Mouse (Mus musculus) MEL (cell line): Measurements from ENCODE around the gene Alox5ap. TPM values are rescaled to one million over a fixed set of nuclear protein-coding genes. Genes with fewer than 3 reads are reported as not detected.
A peak's percentile ranks its signal among the peaks of the same experiment; 100 is the strongest.

Experiments
- DNase-seq: peaks from one replicate; pipeline ENCODE4 v3.0.0; 2011; ENCODE audit warnings: low read depth, low spot score
- H3K27ac ChIP-seq: 2 replicates; pipeline ENCODE4 v1.5.1; 2012; ENCODE audit warnings: low read depth, mild to moderate bottlenecking, control low read depth, low read length, moderate library complexity; ENCODE audit not compliant: control insufficient read depth
- H3K27me3 ChIP-seq, 2 experiments: fragments of 150-350 bp in 1 of 2; sonication (generic) in 1 of 2; 2 replicates each; pipeline ENCODE4 v1.6.1; 2012; ENCODE audit warnings: low read length in 2 of 2, mild to moderate bottlenecking in 2 of 2, improper control_type of control experiment in 1 of 2, moderate library complexity in 1 of 2; ENCODE audit not compliant: insufficient read depth in 2 of 2, control insufficient read depth in 1 of 2
- H3K36me3 ChIP-seq, 2 experiments: 2 replicates each; pipeline ENCODE4 v1.6.1; 2012 to 2014; ENCODE audit warnings: low read length in 2 of 2, improper control_type of control experiment in 1 of 2, inconsistent platforms in 1 of 2, mild to moderate bottlenecking in 1 of 2; ENCODE audit not compliant: insufficient read depth in 2 of 2, control insufficient read depth in 1 of 2
- H3K4me1 ChIP-seq, 2 experiments: fragments of 150-350 bp in 1 of 2; sonication (generic) in 1 of 2; 2 replicates each; pipeline ENCODE4 v1.6.1; 2012; ENCODE audit warnings: low read length in 2 of 2, improper control_type of control experiment in 1 of 2, mild to moderate bottlenecking in 1 of 2; ENCODE audit not compliant: insufficient read depth in 2 of 2, control insufficient read depth in 1 of 2
- H3K4me3 ChIP-seq, 2 experiments: fragments of 150-350 bp in 1 of 2; sonication (generic) in 1 of 2; 2 replicates each; pipeline ENCODE4 v1.5.1; 2012; ENCODE audit warnings: low read depth in 2 of 2, low read length in 2 of 2, mild to moderate bottlenecking in 2 of 2, moderate library complexity in 2 of 2, control low read depth in 1 of 2, improper control_type of control experiment in 1 of 2; ENCODE audit not compliant: control insufficient read depth in 1 of 2, insufficient read depth in 1 of 2
- H3K79me2 ChIP-seq: 2 replicates; pipeline ENCODE4 v1.6.1; 2012; ENCODE audit warnings: mild to moderate bottlenecking, low read length, moderate library complexity; ENCODE audit not compliant: control insufficient read depth, poor library complexity, insufficient read depth
- H3K9ac ChIP-seq: 2 replicates; pipeline ENCODE4 v1.6.1; 2012; ENCODE audit warnings: low read depth, mild to moderate bottlenecking, control low read depth, low read length, moderate library complexity; ENCODE audit not compliant: control insufficient read depth, poor library complexity, severe bottlenecking
- H3K9me3 ChIP-seq: fragments of 150-350 bp; sonication (generic); replicated peaks from 2 replicates; pipeline ENCODE4 v1.6.1; 2012; ENCODE audit warnings: mild to moderate bottlenecking, low read length, improper control_type of control experiment, moderate library complexity; ENCODE audit not compliant: insufficient read depth
- BHLHE40 ChIP-seq: IDR thresholded peaks from 2 replicates; pipeline ENCODE4 v1.6.1; 2012; ENCODE audit warnings: low read depth, mild to moderate bottlenecking, inconsistent platforms, low read length, improper control_type of control experiment, borderline replicate concordance
- CHD2 ChIP-seq: IDR thresholded peaks from 2 replicates; pipeline ENCODE4 v1.6.1; 2011; ENCODE audit warnings: low read length, improper control_type of control experiment
- CTCF ChIP-seq, 3 experiments: IDR thresholded peaks in 2 of 3; conservative IDR thresholded peaks in 1 of 3; 2 replicates each; pipeline ENCODE4 v1.5.1; 2011 to 2012; ENCODE audit warnings: low read length in 3 of 3, low read depth in 2 of 3, mild to moderate bottlenecking in 2 of 3, improper control_type of control experiment in 1 of 3, inconsistent platforms in 1 of 3, mixed read lengths in 1 of 3, moderate library complexity in 1 of 3; ENCODE audit not compliant: control insufficient read depth in 1 of 3, insufficient read depth in 1 of 3, poor library complexity in 1 of 3, severe bottlenecking in 1 of 3
- ELF1 ChIP-seq: IDR thresholded peaks from 2 replicates; pipeline ENCODE4 v1.6.1; 2014; ENCODE audit warnings: low read depth, mild to moderate bottlenecking, inconsistent platforms, low read length, improper control_type of control experiment, moderate library complexity
- EP300 ChIP-seq, 2 experiments: IDR thresholded peaks; 2 replicates each; pipeline ENCODE4 v1.6.1; 2011; ENCODE audit warnings: improper control_type of control experiment in 2 of 2, low read length in 2 of 2, low read depth in 1 of 2, mild to moderate bottlenecking in 1 of 2
- GATA1 ChIP-seq: IDR thresholded peaks from 2 replicates; pipeline ENCODE4 v1.6.1; 2011; ENCODE audit warnings: low read depth, low read length, improper control_type of control experiment
- KAT2A ChIP-seq: conservative IDR thresholded peaks from 2 replicates; pipeline ENCODE4 v1.6.1; 2012; ENCODE audit warnings: low read depth, low read length, improper control_type of control experiment, inconsistent platforms
- MAFK ChIP-seq: IDR thresholded peaks from 2 replicates; pipeline ENCODE4 v1.6.1; 2011; ENCODE audit warnings: low read depth, mild to moderate bottlenecking, low read length, improper control_type of control experiment, borderline replicate concordance
- MAZ ChIP-seq: IDR thresholded peaks from 2 replicates; pipeline ENCODE4 v1.6.1; 2012; ENCODE audit warnings: low read depth, mild to moderate bottlenecking, inconsistent platforms, low read length, improper control_type of control experiment
- MXI1 ChIP-seq: IDR thresholded peaks from 2 replicates; pipeline ENCODE4 v1.6.1; 2011; ENCODE audit warnings: mild to moderate bottlenecking, low read depth, low read length, improper control_type of control experiment
- MYB ChIP-seq: IDR thresholded peaks from 2 replicates; pipeline ENCODE4 v1.6.1; 2011; ENCODE audit warnings: mild to moderate bottlenecking, low read depth, low read length, improper control_type of control experiment
- MYC ChIP-seq: IDR thresholded peaks from 2 replicates; pipeline ENCODE4 v1.6.1; 2011; ENCODE audit warnings: low read depth, mild to moderate bottlenecking, low read length, improper control_type of control experiment, moderate library complexity
- NELFE ChIP-seq: IDR thresholded peaks from 2 replicates; pipeline ENCODE4 v1.6.1; 2011; ENCODE audit warnings: low read depth, low read length, improper control_type of control experiment
- POLR2A ChIP-seq, 2 experiments: IDR thresholded peaks; 2 replicates each; pipeline ENCODE4 v1.6.1; 2011 to 2012; ENCODE audit warnings: low read length in 2 of 2, mild to moderate bottlenecking in 2 of 2, control low read depth in 1 of 2, improper control_type of control experiment in 1 of 2, low read depth in 1 of 2, moderate library complexity in 1 of 2; ENCODE audit not compliant: control insufficient read depth in 1 of 2, insufficient read depth in 1 of 2, poor library complexity in 1 of 2
- POLR2AphosphoS2 ChIP-seq: IDR thresholded peaks from 2 replicates; pipeline ENCODE4 v1.6.1; 2011; ENCODE audit warnings: low read length, improper control_type of control experiment
- POLR2AphosphoS5 ChIP-seq: IDR thresholded peaks from 2 replicates; pipeline ENCODE4 v1.6.1; 2012; ENCODE audit warnings: low read depth, borderline replicate concordance, mild to moderate bottlenecking, inconsistent platforms, low read length, moderate library complexity, mixed read lengths
- RCOR1 ChIP-seq: IDR thresholded peaks from 2 replicates; pipeline ENCODE4 v1.6.1; 2012; ENCODE audit warnings: low read depth, mild to moderate bottlenecking, inconsistent platforms, low read length, improper control_type of control experiment
- SMC3 ChIP-seq: IDR thresholded peaks from 2 replicates; pipeline ENCODE4 v1.6.1; 2011; ENCODE audit warnings: low read depth, low read length, improper control_type of control experiment
- TAL1 ChIP-seq: IDR thresholded peaks from 2 replicates; pipeline ENCODE4 v1.6.1; 2012; ENCODE audit warnings: mild to moderate bottlenecking, inconsistent platforms, low read length, moderate library complexity, mixed read lengths
- TBP ChIP-seq: IDR thresholded peaks from 2 replicates; pipeline ENCODE4 v1.8.0; 2011; ENCODE audit warnings: low read depth, low read length, improper control_type of control experiment
- TCF12 ChIP-seq: IDR thresholded peaks from 2 replicates; pipeline ENCODE4 v1.6.1; 2014; ENCODE audit warnings: low read depth, mild to moderate bottlenecking, inconsistent platforms, low read length, improper control_type of control experiment, moderate library complexity
- UBTF ChIP-seq: IDR thresholded peaks from 2 replicates; pipeline ENCODE4 v1.6.1; 2012; ENCODE audit warnings: low read depth, mild to moderate bottlenecking, inconsistent platforms, low read length, improper control_type of control experiment, moderate library complexity, borderline replicate concordance; ENCODE audit not compliant: insufficient read depth
- USF1 ChIP-seq: IDR thresholded peaks from 2 replicates; pipeline ENCODE4 v1.6.1; 2014; ENCODE audit warnings: low read depth, mild to moderate bottlenecking, inconsistent platforms, low read length, improper control_type of control experiment, moderate library complexity
- USF2 ChIP-seq, 2 experiments: IDR thresholded peaks; 2 replicates each; pipeline ENCODE4 v1.6.1; 2011 to 2012; ENCODE audit warnings: improper control_type of control experiment in 2 of 2, low read length in 2 of 2, borderline replicate concordance in 1 of 2, inconsistent platforms in 1 of 2, low read depth in 1 of 2, mild to moderate bottlenecking in 1 of 2; ENCODE audit not compliant: insufficient read depth in 1 of 2
- ZKSCAN1 ChIP-seq: IDR thresholded peaks from 2 replicates; pipeline ENCODE4 v1.6.1; 2012; ENCODE audit warnings: low read depth, mild to moderate bottlenecking, inconsistent platforms, low read length, improper control_type of control experiment, moderate library complexity
- ZMIZ1 ChIP-seq: IDR thresholded peaks from 2 replicates; pipeline ENCODE4 v1.6.1; 2012; ENCODE audit warnings: low read depth, mild to moderate bottlenecking, inconsistent platforms, low read length, improper control_type of control experiment, moderate library complexity
- ZNF384 ChIP-seq: IDR thresholded peaks from 2 replicates; pipeline ENCODE4 v1.6.1; 2012; ENCODE audit warnings: low read depth, mild to moderate bottlenecking, inconsistent platforms, low read length, improper control_type of control experiment
- polyA plus RNA-seq, 2 experiments: library from polyadenylated mRNA; stranded (reverse) in 1 of 2; unstranded in 1 of 2; fragments of >175 nt in 1 of 2; fragments of >200 nt in 1 of 2; gene quantifications; 2 replicates each; pipeline versions ENCODE4 v1.2.1 to v1.2.4; 2012; ENCODE audit warnings: low replicate concordance in 2 of 2, low read depth in 1 of 2; ENCODE audit not compliant: insufficient read length in 2 of 2, insufficient read depth in 1 of 2, missing spikeins in 1 of 2
- total RNA-seq: library from RNA; depleted of rRNA; stranded (reverse); fragments of 300-350 nt; gene quantifications from 2 replicates; pipeline ENCODE4 v1.2.3, GENCODE M21; 2012

The Alox5ap gene
- total and polyA plus RNA-seq, 3 experiments, result 56.4 to 157 TPM; not detected in 1

DNA sequence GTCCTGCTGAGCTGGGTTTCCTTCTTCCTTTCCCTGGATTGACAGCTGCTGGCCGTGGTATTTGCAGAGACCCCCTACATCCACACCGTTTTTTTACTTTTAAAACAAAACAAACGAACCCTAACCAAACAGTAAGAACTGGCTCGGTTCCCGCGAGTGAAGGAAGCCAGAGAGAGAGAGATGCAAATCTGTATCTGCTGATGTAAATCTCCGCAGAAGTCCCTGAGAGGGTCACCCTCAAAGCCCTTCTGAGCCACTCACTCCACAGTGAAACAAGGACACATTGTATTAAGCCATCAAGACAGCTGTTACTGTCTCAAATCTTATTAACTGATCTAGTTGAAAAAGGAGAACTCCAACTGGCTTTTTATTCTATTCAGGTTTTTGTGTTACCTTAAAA is 39.9 kb upstream of the Alox5ap start:
- Histone ChIP-seq H3K4me3 (no peak overlapping the region), H3K79me2 (no peaks in the 10 kb centered on the region; the same call in 1 of the 2 replicates), H3K4me1 (peaks cover 16 to 28% of the 10 kb centered on the region in 2 experiments), H3K36me3 (peaks cover 0 to 29% of the 10 kb centered on the region in 2 experiments; a peak in 2 of 4 replicates), H3K27ac (no peak overlapping the region), H3K9ac (no peak overlapping the region)
- DNase-seq, result no peak
- TF ChIP-seq TAL1 (no peak), GATA1 (0 out of 2 replicates have a peak, but pooled peaks have one; percentile 23), EP300 (IDR thresholded peaks at IDR 0.05; ENCODE audit: low read depth in 1 of 2, low read length in 2 of 2) (peak in 1 of 2 experiments; percentile 12; a peak in 1 of 4 replicates)
- TF ChIP-seq, all 39 proteins: peak for 2
- Histone ChIP-seq H3K9me3 (no peaks in the 10 kb centered on the region), H3K27me3 (no peaks in the 10 kb centered on the region)

DNA sequence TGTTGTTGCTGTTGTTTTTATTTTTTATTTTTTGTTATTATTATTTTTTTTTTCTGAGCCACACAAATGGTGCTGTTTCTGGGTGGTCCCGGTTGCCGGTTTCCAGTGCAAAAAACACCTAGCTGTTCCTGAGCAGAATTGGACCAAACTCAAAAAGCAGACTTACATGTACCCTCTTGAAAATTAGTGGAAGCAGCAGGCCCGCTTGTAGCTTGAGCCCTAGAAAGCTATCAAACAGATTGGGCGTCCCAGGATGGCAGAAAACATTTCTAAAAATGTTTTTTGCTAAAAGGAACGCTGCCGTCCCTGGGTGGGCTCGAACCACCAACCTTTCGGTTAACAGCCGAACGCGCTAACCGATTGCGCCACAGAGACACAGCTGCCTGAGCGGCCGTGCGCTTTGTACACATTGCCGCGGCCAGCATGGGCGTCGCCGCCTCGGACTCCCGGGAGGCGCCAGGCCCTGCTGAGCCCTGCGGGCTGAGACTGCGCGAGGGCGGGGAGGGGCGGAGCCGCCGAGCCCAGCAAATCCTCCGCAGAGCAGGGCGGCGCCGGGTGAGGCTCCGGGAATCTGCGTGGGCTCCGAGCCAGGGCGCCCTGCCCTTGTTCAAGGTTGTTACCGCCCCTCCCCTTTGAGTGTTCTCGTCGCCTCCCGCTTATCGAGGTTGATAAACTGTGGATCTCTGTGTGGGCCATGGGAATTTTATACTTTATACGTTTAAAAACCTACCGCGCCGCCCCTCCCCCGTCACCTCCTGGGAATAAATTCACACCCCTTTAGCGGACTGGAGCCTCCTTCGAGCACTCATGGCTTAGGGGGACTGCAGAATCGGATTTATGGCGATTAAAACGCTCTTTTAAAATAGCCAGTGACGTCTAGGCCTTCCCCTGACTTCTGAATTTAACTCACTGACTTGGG is 35.6 kb upstream of the Alox5ap start:
- DNase-seq, result peak; percentile 100
- Histone ChIP-seq H3K36me3 (peaks cover 0 to 11% of the 10 kb centered on the region in 2 experiments; a peak in 2 of 4 replicates), H3K9ac (peak overlapping the region; percentile 78), H3K27ac (peak overlapping the region; percentile 94), H3K27me3 (no peaks in the 10 kb centered on the region), H3K4me3 (peak overlapping the region; percentile 70 to 77), H3K79me2 (no peaks in the 10 kb centered on the region; the same call in 1 of the 2 replicates), H3K9me3 (no peaks in the 10 kb centered on the region), H3K4me1 (peaks cover 2 to 9% of the 10 kb centered on the region in 2 experiments; a peak in 3 of 4 replicates)
- TF ChIP-seq MYC, result no peak
- TF ChIP-seq KAT2A, result peak; percentile 75; the same call in 1 of the 2 replicates
- no peak for TF ChIP-seq MYB
- TF ChIP-seq MAZ, result no peak; the same call in none of the 2 replicates
- no peak for TF ChIP-seq TAL1
- TF ChIP-seq UBTF, result 0 out of 2 replicates have a peak, but pooled peaks have one; percentile 83
- peak; percentile 37; the same call in 1 of the 2 replicates for TF ChIP-seq RCOR1
- TF ChIP-seq ZMIZ1, result no peak
- TF ChIP-seq MXI1, result peak; percentile 70
- TF ChIP-seq CHD2, result 0 out of 2 replicates have a peak, but pooled peaks have one; percentile 13
- no peak for TF ChIP-seq POLR2AphosphoS2
- TF ChIP-seq GATA1, result peak; percentile 55; the same call in 1 of the 2 replicates
- TF ChIP-seq ZKSCAN1, result no peak
- no peak; the same call in none of the 2 replicates for TF ChIP-seq ZNF384
- peak in 1 of 2 experiments; percentile 54; a peak in 1 of 4 replicates for TF ChIP-seq EP300 (IDR thresholded peaks at IDR 0.05; ENCODE audit: low read depth in 1 of 2, low read length in 2 of 2)
- TF ChIP-seq NELFE, result peak; percentile 22; the same call in 1 of the 2 replicates
- TF ChIP-seq ELF1, result peak; percentile 91
- TF ChIP-seq SMC3, result 0 out of 2 replicates have a peak, but pooled peaks have one; percentile 5
- TF ChIP-seq POLR2A (IDR thresholded peaks at IDR 0.05; ENCODE audit: control insufficient read depth in 1 of 2, insufficient read depth in 1 of 2, low read depth in 1 of 2, low read length in 2 of 2, poor library complexity in 1 of 2), result peak in 1 of 2 experiments; percentile 51; a peak in 2 of 4 replicates
- TF ChIP-seq MAFK, result peak; percentile 100
- no peak for TF ChIP-seq USF1
- TF ChIP-seq CTCF (IDR thresholded peaks at IDR 0.05 in 2 of 3, conservative IDR thresholded peaks at IDR 0.05 in 1 of 3; ENCODE audit: control insufficient read depth in 1 of 3, insufficient read depth in 1 of 3, low read depth in 2 of 3, low read length in 3 of 3, poor library complexity in 1 of 3, severe bottlenecking in 1 of 3), result 0 out of 6 replicates have a peak, but pooled peaks of 1 of the 3 experiments have one; percentile 8
- TF ChIP-seq BHLHE40, result no peak
- peak; percentile 100 for TF ChIP-seq TBP
- TF ChIP-seq POLR2AphosphoS5, result no peak
- TF ChIP-seq USF2 (IDR thresholded peaks at IDR 0.05; ENCODE audit: borderline replicate concordance in 1 of 2, insufficient read depth in 1 of 2, low read depth in 1 of 2, low read length in 2 of 2), result no peak
- peak; percentile 31; the same call in 1 of the 2 replicates for TF ChIP-seq TCF12
